Mouse (Mus musculus) olfactory bulb, adult 2 months (tissue): ENCODE measurements around the gene Dscaml1. TPM values are rescaled to one million over a fixed set of nuclear protein-coding genes. Genes with fewer than 3 reads are reported as not detected.

ENCODE experiments used
- H3K27ac ChIP-seq: fragments of 200-500 bp; 2 replicates; pipeline ENCODE4 v1.5.1; 2012; ENCODE audit warnings: low read depth, low read length; ENCODE audit not compliant: insufficient read depth
- H3K4me1 ChIP-seq: fragments of 200-500 bp; 2 replicates; pipeline ENCODE4 v1.6.1; 2012; ENCODE audit warnings: low read length; ENCODE audit not compliant: control insufficient read depth, insufficient read depth
- H3K4me3 ChIP-seq: fragments of 200-500 bp; 2 replicates; pipeline ENCODE4 v1.5.1; 2012; ENCODE audit warnings: mild to moderate bottlenecking, low read depth, low read length, moderate library complexity; ENCODE audit not compliant: insufficient read depth
- CTCF ChIP-seq: fragments of 200-500 bp; IDR thresholded peaks from 2 replicates; pipeline ENCODE4 v1.5.1; 2012; ENCODE audit warnings: low read depth, mild to moderate bottlenecking, low read length, moderate library complexity; ENCODE audit not compliant: insufficient read depth
- POLR2A ChIP-seq: fragments of 200-500 bp; IDR thresholded peaks from 2 replicates; pipeline ENCODE4 v1.6.1; 2012; ENCODE audit warnings: mild to moderate bottlenecking, low read depth, low read length, moderate library complexity; ENCODE audit not compliant: insufficient read depth
- WGBS: fragments of 180-500 bp; shearing (Covaris S2); methylation state at CpG from one replicate; pipeline ENCODE4 v1.1.7; 2018; 5-methylcytosine and 5-hydroxymethylcytosine counted together
- polyA plus RNA-seq: library from polyadenylated mRNA; stranded (reverse); fragments of >200 nt; gene quantifications from 2 replicates; pipeline ENCODE4 v1.2.4, GENCODE M21; 2012; ENCODE audit warnings: low replicate concordance; ENCODE audit not compliant: missing spikeins, insufficient read depth, insufficient read length

The Dscaml1 gene
- polyA plus RNA-seq, 1 experiment = not detected

- WGBS = 12% methylated on average over 13 of the region's 13 CpGs
- Histone ChIP-seq H3K4me1 (peaks cover 42% of the 10 kb centered on the region), H3K4me3 (0 out of 2 replicates have a peak overlapping the region, but pooled peaks have one; percentile 4), H3K27ac (peak overlapping the region; percentile 98)
- no peak for TF ChIP-seq CTCF
- TF ChIP-seq POLR2A = no peak
Observed at GRCm38 (mm10) chr9:45608097-45609031, 181.9 kb downstream of the Dscaml1 start.

- peaks cover 39% of the 10 kb centered on the region for H3K4me1 ChIP-seq
- TF ChIP-seq CTCF (no peak), POLR2A (no peak)
- 37% methylated on average over 11 of the region's 11 CpGs for WGBS
- H3K4me3 ChIP-seq = no peak overlapping the region
- H3K27ac ChIP-seq = peak overlapping the region; percentile 65
Observed at GRCm38 (mm10) chr9:45610336-45611060, 184.1 kb downstream of the Dscaml1 start.

GRCm38 (mm10) chr9:45614616-45615015, 188.2 kb downstream of the Dscaml1 start:
- 19% methylated on average over 1 of the region's 1 CpGs for WGBS
- H3K4me1 ChIP-seq = peaks cover 25% of the 10 kb centered on the region
- H3K4me3 ChIP-seq = no peak overlapping the region
- TF ChIP-seq CTCF (no peak), POLR2A (no peak)
- H3K27ac ChIP-seq = no peak overlapping the region

- no peak overlapping the region for H3K4me3 ChIP-seq
- TF ChIP-seq POLR2A (no peak), CTCF (no peak)
- 73% methylated on average over 10 of the region's 10 CpGs for WGBS
- H3K27ac ChIP-seq = no peak overlapping the region
- peaks cover 29% of the 10 kb centered on the region for H3K4me1 ChIP-seq
Observed at GRCm38 (mm10) chr9:45617889-45618288, 191.5 kb downstream of the Dscaml1 start.

GRCm38 (mm10) chr9:45618443-45618842, 192.0 kb downstream of the Dscaml1 start:
- no peak overlapping the region for H3K4me3 ChIP-seq
- 70% methylated on average over 7 of the region's 7 CpGs for WGBS
- peaks cover 34% of the 10 kb centered on the region for H3K4me1 ChIP-seq
- no peak overlapping the region for H3K27ac ChIP-seq
- no peak for TF ChIP-seq POLR2A
- TF ChIP-seq CTCF = no peak

GRCm38 (mm10) chr9:45620049-45620448, 193.6 kb downstream of the Dscaml1 start:
- WGBS = 28% methylated on average over 9 of the region's 9 CpGs
- TF ChIP-seq CTCF (no peak), POLR2A (no peak)

GRCm38 (mm10) chr9:45620920-45621319, 194.5 kb downstream of the Dscaml1 start:
- WGBS = 79% methylated on average over 4 of the region's 4 CpGs
- Histone ChIP-seq H3K27ac (peak overlapping the region; percentile 49; the same call in 1 of the 2 replicates), H3K4me3 (no peak overlapping the region), H3K4me1 (peaks cover 39% of the 10 kb centered on the region)
- no peak for TF ChIP-seq CTCF
- no peak for TF ChIP-seq POLR2A

More at GRCm38 (mm10) chr9:45620049-45620448, 193.6 kb downstream of the Dscaml1 start:
- H3K4me3 ChIP-seq = no peak overlapping the region
- peaks cover 40% of the 10 kb centered on the region for H3K4me1 ChIP-seq
- H3K27ac ChIP-seq = peak overlapping the region; percentile 27

GRCm38 (mm10) chr9:45625889-45626446, 199.5 kb downstream of the Dscaml1 start:
- 42% methylated on average over 6 of the region's 6 CpGs for WGBS
- no peak overlapping the region for H3K27ac ChIP-seq
- peaks cover 42% of the 10 kb centered on the region for H3K4me1 ChIP-seq
- TF ChIP-seq POLR2A (no peak), CTCF (no peak)
- no peak overlapping the region for H3K4me3 ChIP-seq

- 21% methylated on average over 10 of the region's 10 CpGs for WGBS
- H3K4me1 ChIP-seq = peaks cover 33% of the 10 kb centered on the region
- 0 out of 2 replicates have a peak overlapping the region, but pooled peaks have one; percentile 12 for H3K27ac ChIP-seq
- no peak overlapping the region for H3K4me3 ChIP-seq
- TF ChIP-seq POLR2A = no peak
- TF ChIP-seq CTCF = no peak
Observed at GRCm38 (mm10) chr9:45632520-45632919, 206.1 kb downstream of the Dscaml1 start.
